Mouse (Mus musculus) limb, embryonic 14.5 days (tissue): ENCODE measurements around the gene Rpl23. TPM values are rescaled to one million over a fixed set of nuclear protein-coding genes. Genes with fewer than 3 reads are reported as not detected.

Experiments used
- ATAC-seq: fragments of 200-750 bp; cut with Nextera tagmentation; 2 replicates; pipeline ENCODE4 v1.8.0; 2017; ENCODE audit warnings: low read depth, moderate number of reproducible peaks, moderate TSS enrichment; ENCODE audit not compliant: low FRiP score
- DNase-seq: peaks from one replicate; pipeline ENCODE4 v3.0.0-alpha.2; 2015; ENCODE audit warnings: low spot score
- H3K27ac ChIP-seq: fragments of 300-500 bp; sonication (generic); replicated peaks from 2 replicates; pipeline ENCODE4 v1.5.1; 2014; ENCODE audit warnings: low read depth, mild to moderate bottlenecking, low read length, moderate library complexity, mixed read lengths
- H3K27me3 ChIP-seq: fragments of 300-500 bp; sonication (generic); 2 replicates; pipeline ENCODE4 v1.6.1; 2014; ENCODE audit warnings: low read length, mixed read lengths; ENCODE audit not compliant: control insufficient read depth, insufficient read depth
- H3K36me3 ChIP-seq: fragments of 300-500 bp; sonication (generic); 2 replicates; pipeline ENCODE4 v1.6.1; 2014; ENCODE audit warnings: mild to moderate bottlenecking, low read length, moderate library complexity, mixed read lengths; ENCODE audit not compliant: control insufficient read depth, insufficient read depth
- H3K4me1 ChIP-seq: fragments of 300-500 bp; sonication (generic); 2 replicates; pipeline ENCODE4 v1.6.1; 2014; ENCODE audit warnings: antibody characterized with exemption, low read length, mixed read lengths; ENCODE audit not compliant: control insufficient read depth, insufficient read depth
- H3K4me2 ChIP-seq: fragments of 300-500 bp; sonication (generic); replicated peaks from 2 replicates; pipeline ENCODE4 v1.6.1; 2014; ENCODE audit warnings: low read depth, mild to moderate bottlenecking, low read length, moderate library complexity; ENCODE audit not compliant: severe bottlenecking
- H3K4me3 ChIP-seq: fragments of 300-500 bp; sonication (generic); replicated peaks from 2 replicates; pipeline ENCODE4 v1.5.1; 2014; ENCODE audit warnings: low read length
- H3K9ac ChIP-seq: fragments of 300-500 bp; sonication (generic); 2 replicates; pipeline ENCODE4 v1.6.1; 2014; ENCODE audit warnings: mild to moderate bottlenecking, low read depth, low read length, moderate library complexity; ENCODE audit not compliant: severe bottlenecking
- H3K9me3 ChIP-seq: fragments of 300-500 bp; sonication (generic); 2 replicates; pipeline ENCODE4 v1.6.1; 2016; ENCODE audit warnings: low read length; ENCODE audit not compliant: control insufficient read depth
- POLR2A ChIP-seq: fragments of 200-500 bp; IDR thresholded peaks from 2 replicates; pipeline ENCODE4 v1.8.0; 2012; ENCODE audit warnings: inconsistent platforms, mild to moderate bottlenecking, moderate library complexity, borderline replicate concordance; ENCODE audit not compliant: insufficient read depth, insufficient read length; ENCODE audit errors: extremely low read depth
- WGBS: fragments of 180-500 bp; shearing (Covaris S2); extraction: QIAGEN DNeasy Blood & Tissue Kit; methylation state at CpG from one replicate; pipeline ENCODE4 v1.1.7; 2014; 5-methylcytosine and 5-hydroxymethylcytosine counted together
- polyA plus RNA-seq, 2 experiments: library from polyadenylated mRNA; depleted of rRNA in 1 of 2; stranded (reverse) in 1 of 2; unstranded in 1 of 2; fragments of >200 nt; fragmentation: Nextera tagmentation in 1 of 2; extraction: Ambion mirVana in 1 of 2; gene quantifications; 2 replicates each; pipeline versions ENCODE4 v1.2.1 to v1.2.3; 2012 to 2014

Gene Rpl23
- polyA plus RNA-seq, 2 experiments: 764 to 903 TPM

DNA sequence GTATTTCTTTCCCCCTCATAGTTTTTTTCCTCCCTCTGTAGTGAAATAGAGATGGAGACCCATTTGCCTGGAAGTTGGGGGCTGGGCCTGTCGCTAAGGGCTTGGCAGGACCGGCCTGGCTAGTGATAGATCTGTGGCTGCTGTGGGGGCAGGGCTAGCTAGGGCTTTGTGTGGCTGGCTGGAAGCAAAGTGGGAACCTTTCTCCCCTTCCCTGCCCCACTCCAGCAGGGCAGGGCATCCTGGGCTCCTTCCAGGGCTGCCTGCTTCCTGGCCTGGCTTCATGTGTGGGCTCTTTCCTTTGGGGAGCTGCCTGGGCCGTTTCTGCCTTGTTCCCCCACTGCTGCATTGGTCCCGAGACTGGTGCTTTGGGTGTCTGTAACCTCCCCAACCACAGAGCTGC, 36.3 kb upstream of the Rpl23 start:
- peaks cover 87% of the 10 kb centered on the region for H3K36me3 ChIP-seq
- 0 out of 2 replicates have a peak overlapping the region, but pooled peaks have one; percentile 34 for H3K9ac ChIP-seq
- TF ChIP-seq POLR2A: no peak
- peaks cover 22% of the 10 kb centered on the region for H3K4me1 ChIP-seq
- H3K9me3 ChIP-seq: no peaks in the 10 kb centered on the region
- no peaks in the 10 kb centered on the region for H3K27me3 ChIP-seq
- ATAC-seq (no peak), DNase-seq (no peak)
- H3K27ac ChIP-seq: no peak overlapping the region
- 13% methylated on average over 4 of the region's 4 CpGs for WGBS
- no peak overlapping the region for H3K4me3 ChIP-seq
- H3K4me2 ChIP-seq: no peak overlapping the region

DNA sequence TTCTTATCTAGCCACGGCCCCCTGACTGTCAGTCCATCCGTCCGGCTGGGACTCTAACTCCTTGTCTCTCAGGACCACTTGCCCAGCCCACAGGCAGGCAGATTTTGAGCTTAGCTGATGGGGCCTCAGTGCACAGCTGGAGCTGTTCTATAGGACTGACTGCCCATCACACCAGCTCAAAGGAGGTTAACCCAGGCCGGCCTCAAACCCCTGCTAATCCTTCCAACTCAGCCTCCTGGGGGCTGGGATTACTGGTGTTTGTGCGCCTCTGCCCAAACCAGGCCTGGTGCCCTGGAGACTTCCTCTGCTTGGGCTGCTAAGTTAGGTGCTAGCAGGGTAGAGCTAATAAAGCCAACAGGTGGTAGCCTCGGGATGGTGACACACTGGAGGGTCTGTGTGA, 35.8 kb upstream of the Rpl23 start:
- Histone ChIP-seq H3K36me3 (peaks cover 87% of the 10 kb centered on the region), H3K27me3 (no peaks in the 10 kb centered on the region), H3K4me2 (no peak overlapping the region), H3K4me1 (peaks cover 27% of the 10 kb centered on the region), H3K9me3 (no peaks in the 10 kb centered on the region), H3K4me3 (no peak overlapping the region), H3K9ac (no peak overlapping the region), H3K27ac (no peak overlapping the region)
- DNase-seq (no peak), ATAC-seq (no peak)
- 42% methylated on average over 6 of the region's 6 CpGs for WGBS
- TF ChIP-seq POLR2A: no peak

DNA sequence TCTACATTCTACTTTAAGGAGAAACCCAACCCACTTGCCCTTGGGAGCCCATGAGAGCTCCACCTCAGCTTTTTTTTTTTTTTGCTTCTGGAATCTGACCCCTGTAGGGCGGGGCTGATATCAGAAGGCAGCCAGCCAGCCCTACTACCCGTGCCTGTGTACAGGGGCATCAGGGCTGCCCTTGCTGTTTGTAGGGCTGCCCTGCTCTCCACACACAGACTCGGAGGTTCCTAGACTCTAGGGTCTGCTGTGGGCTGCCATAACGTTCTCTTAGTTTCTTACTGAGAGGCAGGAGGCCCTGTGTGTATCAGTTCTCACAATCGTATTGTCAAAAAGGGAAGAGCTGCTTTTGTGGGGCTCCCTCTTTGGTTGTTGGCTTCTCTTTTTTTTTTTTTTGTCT, 35.1 kb upstream of the Rpl23 start:
- Histone ChIP-seq H3K36me3 (peaks cover 81% of the 10 kb centered on the region), H3K9me3 (no peaks in the 10 kb centered on the region), H3K4me2 (no peak overlapping the region), H3K27ac (no peak overlapping the region), H3K4me1 (peaks cover 33% of the 10 kb centered on the region), H3K4me3 (no peak overlapping the region), H3K9ac (no peak overlapping the region), H3K27me3 (no peaks in the 10 kb centered on the region)
- TF ChIP-seq POLR2A: no peak
- no peak for ATAC-seq
- no peak for DNase-seq
- 41% methylated on average over 5 of the region's 5 CpGs for WGBS

DNA sequence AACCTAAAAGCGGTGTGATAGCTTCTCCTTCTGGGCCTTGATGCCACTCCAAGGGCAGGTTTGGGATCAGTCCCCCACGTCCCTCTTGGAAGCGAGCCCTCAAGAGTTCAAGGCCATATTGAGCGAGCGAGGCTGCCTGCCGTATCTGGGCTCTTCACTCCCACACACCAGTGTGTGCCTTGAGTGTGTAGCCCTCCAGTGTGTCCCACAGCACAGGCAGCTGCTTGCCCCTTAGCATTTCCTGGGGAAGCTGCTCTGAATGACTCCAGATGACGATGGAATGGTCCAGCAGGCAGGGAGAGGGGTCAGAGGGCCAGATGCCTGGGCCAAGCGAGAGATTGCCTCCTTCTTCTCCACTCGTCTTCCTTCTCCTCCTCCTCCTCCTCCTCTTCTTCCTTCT, 34.7 kb upstream of the Rpl23 start:
- Histone ChIP-seq H3K36me3 (peaks cover 77% of the 10 kb centered on the region), H3K27ac (no peak overlapping the region), H3K9ac (no peak overlapping the region), H3K27me3 (no peaks in the 10 kb centered on the region), H3K9me3 (no peaks in the 10 kb centered on the region), H3K4me3 (no peak overlapping the region), H3K4me1 (peaks cover 36% of the 10 kb centered on the region), H3K4me2 (no peak overlapping the region)
- no peak for TF ChIP-seq POLR2A
- whole genome bisulfite sequencing: 41% methylated on average over 9 of the region's 9 CpGs
- no peak for DNase-seq
- no peak for ATAC-seq

DNA sequence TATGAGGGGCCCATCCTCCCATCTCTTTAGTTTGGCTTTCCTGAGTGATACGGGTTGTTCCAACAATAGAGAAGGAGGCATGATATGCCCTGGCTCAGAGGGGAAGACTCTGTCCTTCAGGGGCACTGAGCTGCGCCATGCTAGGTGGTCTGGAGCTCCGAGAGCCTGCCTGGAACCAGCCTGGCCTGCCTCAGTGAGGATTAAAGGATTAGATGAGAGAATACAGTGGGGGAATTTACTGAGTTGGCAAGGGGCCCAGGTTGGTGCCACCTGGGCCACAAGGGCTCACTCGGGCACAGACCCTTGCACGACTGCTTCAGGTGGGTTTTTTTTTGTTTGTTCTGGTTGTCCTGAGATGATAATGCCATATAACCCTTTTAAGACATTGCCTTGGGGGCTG, 33.9 kb upstream of the Rpl23 start:
- no peaks in the 10 kb centered on the region for H3K27me3 ChIP-seq
- DNase-seq: no peak
- no peaks in the 10 kb centered on the region for H3K9me3 ChIP-seq
- WGBS: 66% methylated on average over 5 of the region's 5 CpGs
- no peak for ATAC-seq
- H3K36me3 ChIP-seq: peaks cover 76% of the 10 kb centered on the region
- H3K4me3 ChIP-seq: no peak overlapping the region
- peaks cover 42% of the 10 kb centered on the region for H3K4me1 ChIP-seq
- no peak overlapping the region for H3K27ac ChIP-seq
- no peak overlapping the region for H3K9ac ChIP-seq
- no peak overlapping the region for H3K4me2 ChIP-seq
- TF ChIP-seq POLR2A: no peak

DNA sequence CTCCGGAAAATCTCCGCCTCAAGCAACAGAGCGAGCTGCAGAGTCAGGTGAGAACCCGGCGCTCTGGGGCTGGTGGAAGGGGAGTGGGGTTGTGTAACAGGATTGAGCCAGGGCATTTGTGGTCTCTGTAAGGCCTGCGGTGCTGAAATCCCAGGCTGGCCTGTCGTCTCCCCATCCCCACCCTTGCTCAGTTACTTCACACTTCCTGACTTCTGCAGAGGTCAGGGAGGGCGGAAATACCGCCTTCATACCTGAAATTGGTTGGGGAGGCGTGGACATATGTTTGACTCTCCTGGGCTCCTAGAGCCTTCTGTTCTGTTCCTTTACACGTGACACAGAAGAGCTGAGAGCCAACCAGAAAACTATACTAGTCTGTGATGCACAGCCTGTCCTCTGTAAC, 33.5 kb upstream of the Rpl23 start:
- H3K4me3 ChIP-seq: no peak overlapping the region
- H3K9me3 ChIP-seq: no peaks in the 10 kb centered on the region
- no peak overlapping the region for H3K4me2 ChIP-seq
- no peak overlapping the region for H3K27ac ChIP-seq
- no peak for ATAC-seq
- no peaks in the 10 kb centered on the region for H3K27me3 ChIP-seq
- peaks cover 76% of the 10 kb centered on the region for H3K36me3 ChIP-seq
- 70% methylated on average over 11 of the region's 11 CpGs for WGBS
- no peak for TF ChIP-seq POLR2A
- DNase-seq: no peak
- H3K4me1 ChIP-seq: peaks cover 43% of the 10 kb centered on the region
- H3K9ac ChIP-seq: no peak overlapping the region
